Mouse (Mus musculus) forebrain, embryonic 15.5 days (tissue): Measurements from ENCODE around the gene Adamtsl3. TPM values are rescaled to one million over a fixed set of nuclear protein-coding genes. Genes with fewer than 3 reads are reported as not detected.
A peak's percentile ranks its signal among the peaks of the same experiment; 100 is the strongest.

ENCODE experiments used
- ATAC-seq: fragments of 200-750 bp; cut with Nextera tagmentation; replicated peaks from 2 replicates; pipeline ENCODE4 v1.8.0; 2017; ENCODE audit warnings: mild to moderate bottlenecking, moderate TSS enrichment, moderate library complexity
- H3K27ac ChIP-seq: fragments of 300-500 bp; sonication (generic); replicated peaks from 2 replicates; pipeline ENCODE4 v1.5.1; 2015; ENCODE audit warnings: mild to moderate bottlenecking, inconsistent platforms
- H3K27me3 ChIP-seq: fragments of 300-500 bp; sonication (generic); 2 replicates; pipeline ENCODE4 v1.6.1; 2015; ENCODE audit warnings: inconsistent platforms
- H3K36me3 ChIP-seq: fragments of 300-500 bp; sonication (generic); 2 replicates; pipeline ENCODE4 v1.6.1; 2015; ENCODE audit warnings: mild to moderate bottlenecking, inconsistent platforms
- H3K4me1 ChIP-seq: fragments of 300-500 bp; sonication (generic); 2 replicates; pipeline ENCODE4 v1.6.1; 2015; ENCODE audit warnings: inconsistent platforms
- H3K4me2 ChIP-seq: fragments of 300-500 bp; sonication (generic); replicated peaks from 2 replicates; pipeline ENCODE4 v1.6.1; 2015; ENCODE audit warnings: mild to moderate bottlenecking, inconsistent platforms
- H3K4me3 ChIP-seq: fragments of 300-500 bp; sonication (generic); 2 replicates; pipeline ENCODE4 v1.5.1; 2015; ENCODE audit warnings: mild to moderate bottlenecking, inconsistent platforms
- H3K9ac ChIP-seq: fragments of 300-500 bp; sonication (generic); replicated peaks from 2 replicates; pipeline ENCODE4 v1.6.1; 2015; ENCODE audit warnings: mild to moderate bottlenecking, inconsistent platforms
- H3K9me3 ChIP-seq: fragments of 300-500 bp; sonication (generic); 2 replicates; pipeline ENCODE4 v1.6.1; 2016; ENCODE audit warnings: inconsistent platforms
- WGBS: fragments of 180-500 bp; shearing (Covaris S2); methylation state at CpG from one replicate; pipeline ENCODE4 v1.1.7; 2015; ENCODE audit warnings: mixed read lengths; 5-methylcytosine and 5-hydroxymethylcytosine counted together
- polyA plus RNA-seq: library from polyadenylated mRNA; unstranded; fragments of >200 nt; fragmentation: Nextera tagmentation; extraction: Ambion mirVana; gene quantifications from 2 replicates; pipeline ENCODE4 v1.2.1, GENCODE M21; 2015

The Adamtsl3 gene
- polyA plus RNA-seq, 1 experiment from 2014 or later = 0.33 TPM

DNA sequence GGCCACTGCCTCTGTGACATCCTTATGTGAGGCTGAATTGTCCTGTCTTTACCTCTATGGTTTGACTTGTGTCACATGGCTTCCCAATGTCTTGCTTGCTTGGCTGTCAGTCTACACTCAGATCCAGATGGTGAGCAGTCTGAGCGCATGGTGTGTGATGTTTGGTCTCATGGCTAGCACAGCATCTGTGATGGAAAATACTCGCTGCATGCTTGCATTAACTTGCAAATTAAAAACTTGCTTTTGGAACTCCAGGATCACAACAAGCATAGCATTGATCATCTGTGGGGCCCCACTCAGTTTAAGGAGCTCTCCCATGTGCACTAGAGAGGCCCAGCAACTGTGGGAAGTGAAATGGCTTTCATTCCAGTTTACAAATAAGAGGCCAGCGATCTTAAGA lies 29.1 kb downstream of the Adamtsl3 start:
- no peaks in the 10 kb centered on the region for H3K36me3 ChIP-seq
- no peak overlapping the region for H3K4me3 ChIP-seq
- H3K27me3 ChIP-seq = no peaks in the 10 kb centered on the region
- H3K9me3 ChIP-seq = no peaks in the 10 kb centered on the region
- 72% methylated on average over 3 of the region's 3 CpGs for WGBS
- ATAC-seq = 0 out of 2 replicates have a peak, but pooled peaks have one; percentile 46
- no peak overlapping the region for H3K4me2 ChIP-seq
- H3K9ac ChIP-seq = no peak overlapping the region
- peaks cover 9% of the 10 kb centered on the region; the same call in 1 of the 2 replicates for H3K4me1 ChIP-seq
- no peak overlapping the region for H3K27ac ChIP-seq

DNA sequence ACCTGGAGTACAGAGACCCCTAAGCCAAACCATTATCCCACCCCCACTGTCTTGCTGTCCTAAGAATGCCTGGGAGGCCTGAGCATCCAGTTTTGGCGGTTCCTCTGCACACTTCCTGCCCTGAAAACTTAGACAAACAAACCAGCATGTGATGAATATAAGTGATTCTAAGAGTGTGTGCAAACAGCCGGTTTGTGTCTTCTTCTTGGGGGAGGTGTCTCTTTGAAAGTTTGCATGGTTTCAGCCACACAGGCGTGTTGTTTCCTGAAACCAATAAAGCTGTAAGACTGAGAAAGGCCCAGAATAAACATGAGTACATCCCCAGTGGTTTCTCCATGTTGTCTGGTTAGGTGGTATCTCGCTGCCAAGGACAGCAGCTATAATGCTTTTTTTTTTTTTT lies 30.6 kb downstream of the Adamtsl3 start:
- no peaks in the 10 kb centered on the region for H3K36me3 ChIP-seq
- no peak for ATAC-seq
- H3K27ac ChIP-seq = no peak overlapping the region
- no peak overlapping the region for H3K9ac ChIP-seq
- WGBS = 81% methylated on average over 4 of the region's 4 CpGs
- H3K4me2 ChIP-seq = no peak overlapping the region
- H3K4me1 ChIP-seq = 0 out of 2 replicates have a peak, but pooled peaks cover 4% of the 10 kb centered on the region
- H3K4me3 ChIP-seq = no peak overlapping the region
- no peaks in the 10 kb centered on the region for H3K27me3 ChIP-seq
- no peaks in the 10 kb centered on the region for H3K9me3 ChIP-seq

DNA sequence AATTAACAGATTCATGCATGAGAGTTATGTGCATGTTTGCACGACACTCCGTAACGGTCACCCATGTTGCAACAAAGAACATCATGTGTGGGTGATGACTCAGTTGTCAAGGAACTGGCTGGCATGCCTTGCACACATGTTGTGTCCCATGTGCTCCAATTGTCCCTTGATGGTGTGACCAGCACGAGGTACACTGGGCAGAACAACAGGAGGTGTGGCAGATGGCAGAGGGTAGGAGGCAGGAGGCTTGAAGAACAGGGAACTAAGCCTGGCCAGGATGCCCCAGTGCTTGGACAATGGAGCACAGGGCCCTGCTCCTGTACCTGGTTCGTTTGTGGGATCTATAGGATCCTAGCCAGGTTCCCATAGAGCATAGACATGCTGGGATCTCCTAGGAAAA lies 31.0 kb downstream of the Adamtsl3 start:
- H3K4me2 ChIP-seq = no peak overlapping the region
- no peak overlapping the region for H3K9ac ChIP-seq
- H3K27me3 ChIP-seq = no peaks in the 10 kb centered on the region
- H3K36me3 ChIP-seq = no peaks in the 10 kb centered on the region
- WGBS = 75% methylated on average over 5 of the region's 5 CpGs
- 0 out of 2 replicates have a peak, but pooled peaks cover 4% of the 10 kb centered on the region for H3K4me1 ChIP-seq
- H3K27ac ChIP-seq = no peak overlapping the region
- no peak for ATAC-seq
- no peak overlapping the region for H3K4me3 ChIP-seq
- no peaks in the 10 kb centered on the region for H3K9me3 ChIP-seq

DNA sequence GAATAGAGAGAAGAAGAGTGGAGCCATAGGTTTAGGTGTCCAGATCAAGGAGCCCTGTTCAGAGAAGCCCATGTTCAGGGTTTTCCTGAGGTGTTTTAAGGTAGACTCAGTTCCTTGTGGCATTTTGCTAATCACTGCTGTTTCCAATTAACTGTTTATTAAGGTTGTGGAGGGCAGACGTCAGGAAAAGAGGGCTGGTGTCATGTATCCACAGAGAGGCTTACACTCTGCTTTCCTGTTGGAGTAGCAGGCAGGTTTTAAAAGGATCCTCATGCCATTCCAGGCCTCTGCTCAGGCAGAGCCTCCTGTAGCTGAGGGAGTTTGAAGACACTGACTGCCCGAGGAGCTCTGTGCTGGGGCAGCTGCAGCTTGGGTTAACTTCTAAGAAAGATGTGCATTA lies 32.6 kb downstream of the Adamtsl3 start:
- H3K4me2 ChIP-seq = no peak overlapping the region
- H3K9ac ChIP-seq = no peak overlapping the region
- 42% methylated on average over 2 of the region's 2 CpGs for whole genome bisulfite sequencing
- ATAC-seq = no peak
- H3K4me3 ChIP-seq = no peak overlapping the region
- no peak overlapping the region for H3K27ac ChIP-seq
- no peaks in the 10 kb centered on the region for H3K9me3 ChIP-seq
- H3K36me3 ChIP-seq = no peaks in the 10 kb centered on the region
- H3K4me1 ChIP-seq = 0 out of 2 replicates have a peak, but pooled peaks cover 4% of the 10 kb centered on the region
- H3K27me3 ChIP-seq = no peaks in the 10 kb centered on the region

GRCm38 (mm10) chr7:82370132-82370531 lies 34.6 kb downstream of the Adamtsl3 start:
- H3K4me1 ChIP-seq = no peaks in the 10 kb centered on the region
- H3K9ac ChIP-seq = no peak overlapping the region
- no peak for ATAC-seq
- H3K4me3 ChIP-seq = no peak overlapping the region
- no peaks in the 10 kb centered on the region for H3K36me3 ChIP-seq
- H3K4me2 ChIP-seq = no peak overlapping the region
- H3K27me3 ChIP-seq = no peaks in the 10 kb centered on the region
- WGBS = 93% methylated on average over 8 of the region's 8 CpGs
- H3K27ac ChIP-seq = no peak overlapping the region
- H3K9me3 ChIP-seq = no peaks in the 10 kb centered on the region

GRCm38 (mm10) chr7:82371411-82371810 lies 35.9 kb downstream of the Adamtsl3 start:
- no peak overlapping the region for H3K27ac ChIP-seq
- 76% methylated on average over 3 of the region's 3 CpGs for WGBS

GRCm38 (mm10) chr7:82378311-82378710 lies 42.8 kb downstream of the Adamtsl3 start:
- H3K9me3 ChIP-seq = no peaks in the 10 kb centered on the region
- ATAC-seq = no peak
- H3K27me3 ChIP-seq = no peaks in the 10 kb centered on the region
- no peak overlapping the region for H3K4me3 ChIP-seq
- no peak overlapping the region for H3K4me2 ChIP-seq
- WGBS = 90% methylated on average over 1 of the region's 1 CpGs
- H3K9ac ChIP-seq = no peak overlapping the region
- H3K36me3 ChIP-seq = no peaks in the 10 kb centered on the region
- H3K27ac ChIP-seq = no peak overlapping the region
- no peaks in the 10 kb centered on the region for H3K4me1 ChIP-seq

More at GRCm38 (mm10) chr7:82371411-82371810, 35.9 kb downstream of the Adamtsl3 start:
- Histone ChIP-seq H3K27me3 (no peaks in the 10 kb centered on the region), H3K9ac (no peak overlapping the region), H3K36me3 (no peaks in the 10 kb centered on the region), H3K4me2 (no peak overlapping the region), H3K4me1 (no peaks in the 10 kb centered on the region), H3K9me3 (no peaks in the 10 kb centered on the region), H3K4me3 (no peak overlapping the region)
- no peak for ATAC-seq

DNA sequence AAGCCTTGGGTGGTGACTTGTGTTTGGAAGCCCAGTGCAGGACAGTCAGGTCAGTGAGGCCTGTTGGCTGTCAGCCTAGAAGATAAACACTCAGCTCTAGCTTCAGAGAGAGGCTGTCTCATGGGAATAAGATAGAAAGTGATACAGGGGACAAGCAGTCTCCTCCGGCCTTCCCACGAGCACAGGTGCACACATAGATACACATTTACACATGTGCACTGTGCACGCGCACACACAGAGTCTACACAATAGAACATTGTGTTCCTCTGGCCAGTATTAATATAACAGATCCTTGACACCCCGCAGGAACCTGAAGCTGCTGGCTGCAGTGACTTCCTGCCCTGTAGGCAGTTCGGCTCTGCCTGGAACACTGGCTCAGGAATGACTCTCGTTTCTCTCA lies 44.3 kb downstream of the Adamtsl3 start:
- Histone ChIP-seq H3K9me3 (no peaks in the 10 kb centered on the region), H3K27me3 (no peaks in the 10 kb centered on the region), H3K9ac (no peak overlapping the region), H3K36me3 (no peaks in the 10 kb centered on the region), H3K27ac (no peak overlapping the region), H3K4me1 (no peaks in the 10 kb centered on the region), H3K4me3 (no peak overlapping the region), H3K4me2 (no peak overlapping the region)
- WGBS = 85% methylated on average over 7 of the region's 7 CpGs
- ATAC-seq = no peak

DNA sequence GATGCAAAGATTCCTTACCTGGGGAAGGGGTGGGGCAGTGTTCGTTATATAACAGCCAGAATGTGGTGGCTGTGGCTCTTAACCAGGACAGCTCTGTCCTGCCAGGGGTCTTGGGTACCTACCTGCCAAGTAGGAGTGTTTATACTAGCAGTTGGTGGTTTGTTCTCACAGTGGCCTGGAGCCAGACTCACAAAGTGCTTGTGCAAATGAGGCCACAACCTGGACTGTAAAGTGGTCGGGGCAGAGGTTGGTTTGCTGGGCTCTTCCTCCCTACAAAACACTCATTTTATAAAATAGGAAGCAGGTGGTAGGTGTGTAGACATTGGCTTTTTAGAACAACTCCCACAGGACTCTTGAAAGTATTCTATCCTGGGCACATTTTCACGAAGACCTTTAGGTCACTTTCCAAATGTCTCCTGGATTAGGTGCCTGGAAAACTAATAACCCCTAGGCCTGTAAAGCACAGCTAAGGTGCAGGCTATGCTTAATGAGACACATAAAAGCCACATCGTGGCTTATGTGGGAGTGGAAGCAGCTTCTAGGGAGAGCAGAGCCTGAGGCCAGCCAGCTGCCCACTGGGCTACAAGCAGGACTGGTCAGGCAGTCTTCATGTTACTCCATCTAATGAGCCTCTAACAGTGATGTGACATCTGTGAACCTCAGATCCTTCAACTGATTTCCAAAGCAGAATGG lies 47.5 kb downstream of the Adamtsl3 start:
- no peak overlapping the region for H3K4me2 ChIP-seq
- 76% methylated on average over 4 of the region's 4 CpGs for WGBS
- no peaks in the 10 kb centered on the region for H3K9me3 ChIP-seq
- no peaks in the 10 kb centered on the region for H3K4me1 ChIP-seq
- H3K27ac ChIP-seq = no peak overlapping the region
- no peak for ATAC-seq
- H3K36me3 ChIP-seq = no peaks in the 10 kb centered on the region
- H3K27me3 ChIP-seq = no peaks in the 10 kb centered on the region
- no peak overlapping the region for H3K4me3 ChIP-seq
- H3K9ac ChIP-seq = no peak overlapping the region

- Histone ChIP-seq H3K9ac (no peak overlapping the region), H3K4me3 (no peak overlapping the region), H3K27ac (no peak overlapping the region), H3K4me1 (no peaks in the 10 kb centered on the region), H3K9me3 (no peaks in the 10 kb centered on the region), H3K4me2 (no peak overlapping the region), H3K27me3 (no peaks in the 10 kb centered on the region), H3K36me3 (no peaks in the 10 kb centered on the region)
- WGBS = 46% methylated on average over 3 of the region's 3 CpGs
- no peak for ATAC-seq
Observed at GRCm38 (mm10) chr7:82383536-82383848, 48.0 kb downstream of the Adamtsl3 start.

GRCm38 (mm10) chr7:82387121-82387520 lies 51.6 kb downstream of the Adamtsl3 start:
- Histone ChIP-seq H3K27me3 (no peaks in the 10 kb centered on the region), H3K9me3 (no peaks in the 10 kb centered on the region), H3K27ac (no peak overlapping the region), H3K9ac (no peak overlapping the region), H3K4me3 (no peak overlapping the region), H3K4me1 (no peaks in the 10 kb centered on the region), H3K36me3 (no peaks in the 10 kb centered on the region), H3K4me2 (no peak overlapping the region)
- 88% methylated on average over 3 of the region's 3 CpGs for WGBS
- ATAC-seq = no peak

DNA sequence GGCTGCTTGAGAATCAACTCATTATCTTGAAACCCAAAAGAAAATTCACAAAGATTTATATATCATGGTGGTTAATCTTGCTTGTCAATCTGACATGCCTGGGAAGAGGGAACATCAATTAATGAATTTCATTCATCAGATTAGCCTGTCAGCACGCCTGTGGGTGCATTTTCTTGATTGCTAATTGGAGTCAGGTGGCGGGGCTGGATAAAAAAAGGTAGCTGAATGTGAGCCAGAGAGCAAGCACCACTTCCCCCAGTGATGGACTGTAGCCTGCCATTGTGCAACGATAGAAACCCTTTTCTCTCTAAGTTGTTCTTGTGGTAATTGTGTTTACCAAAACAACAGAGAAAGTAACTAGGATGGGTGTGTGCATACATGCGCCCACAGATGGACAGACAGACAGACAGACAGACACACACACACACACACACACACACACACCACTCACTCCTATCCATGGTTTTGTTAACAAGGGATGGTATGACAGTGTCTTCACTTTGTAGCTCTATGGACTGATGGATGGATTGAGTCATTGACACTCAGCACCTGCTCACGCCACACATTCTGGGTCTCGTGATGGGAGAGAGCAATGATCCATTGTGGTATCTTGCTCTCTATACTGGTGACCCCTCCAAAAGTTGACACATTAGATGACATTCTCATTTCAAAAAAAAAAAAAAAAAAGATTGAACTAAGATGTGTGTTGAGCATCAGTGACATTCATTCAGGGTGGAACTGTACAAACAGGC lies 59.1 kb downstream of the Adamtsl3 start:
- Histone ChIP-seq H3K9ac (no peak overlapping the region), H3K4me1 (peaks cover 31% of the 10 kb centered on the region), H3K27me3 (no peaks in the 10 kb centered on the region), H3K4me3 (no peak overlapping the region), H3K4me2 (no peak overlapping the region), H3K9me3 (no peaks in the 10 kb centered on the region), H3K27ac (peak overlapping the region; percentile 75), H3K36me3 (no peaks in the 10 kb centered on the region)
- ATAC-seq = peak; percentile 27; the same call in 1 of the 2 replicates
- WGBS = 24% methylated on average over 6 of the region's 6 CpGs
